Mouse (Mus musculus): ENCODE measurements at regions not wholly inside any gene's neighbourhood (a gene's known extent, or its start where the extent isn't known, plus 50 kb on each side); places are given as distances from the start of the nearest gene placed in this dataset.

DNA sequence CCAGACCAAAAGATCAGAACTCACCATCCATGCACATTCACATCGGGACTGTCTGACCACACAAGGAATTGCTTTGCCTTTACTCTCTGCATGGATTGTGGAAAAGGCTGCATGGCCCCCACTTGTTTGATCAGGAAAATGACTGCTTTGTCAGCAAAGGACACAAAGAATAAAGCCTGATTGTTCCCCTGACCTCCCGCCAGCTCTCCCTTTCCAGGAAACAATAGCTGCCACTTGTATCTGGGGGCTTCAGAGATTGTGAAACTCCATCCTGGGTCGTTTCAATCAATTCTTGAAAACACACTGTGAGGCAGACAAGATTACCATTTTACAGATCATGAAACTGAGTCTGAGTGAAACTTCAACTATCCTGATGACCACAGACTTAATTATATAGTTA lies 70.7 kb downstream of the Zic3 start:
- Histone ChIP-seq H3K9ac (replicated peaks) (no peak overlapping the region), H3K27ac (ENCODE audit: low read depth) (no peak overlapping the region), H3K4me3 (ENCODE audit: low read depth, low read length) (no peak overlapping the region), H3K27me3 (ENCODE audit: insufficient read depth, low read length) (no peaks in the 10 kb centered on the region), H3K4me1 (ENCODE audit: insufficient read depth) (no peaks in the 10 kb centered on the region), H3K4me2 (ENCODE audit: low read depth, low read length) (no peak overlapping the region), H3K36me3 (replicated peaks; ENCODE audit: insufficient read depth, low read length) (no peaks in the 10 kb centered on the region), H3K9me3 (ENCODE audit: low read length) (no peaks in the 10 kb centered on the region)
- WGBS (ENCODE audit: insufficient replicate concordance) = 45% methylated on average over 3 of the region's 3 CpGs
- DNase-seq (no peak), ATAC-seq (no peak)
- no peak for TF ChIP-seq CTCF (IDR thresholded peaks at IDR 0.05; ENCODE audit: low read depth)

DNA sequence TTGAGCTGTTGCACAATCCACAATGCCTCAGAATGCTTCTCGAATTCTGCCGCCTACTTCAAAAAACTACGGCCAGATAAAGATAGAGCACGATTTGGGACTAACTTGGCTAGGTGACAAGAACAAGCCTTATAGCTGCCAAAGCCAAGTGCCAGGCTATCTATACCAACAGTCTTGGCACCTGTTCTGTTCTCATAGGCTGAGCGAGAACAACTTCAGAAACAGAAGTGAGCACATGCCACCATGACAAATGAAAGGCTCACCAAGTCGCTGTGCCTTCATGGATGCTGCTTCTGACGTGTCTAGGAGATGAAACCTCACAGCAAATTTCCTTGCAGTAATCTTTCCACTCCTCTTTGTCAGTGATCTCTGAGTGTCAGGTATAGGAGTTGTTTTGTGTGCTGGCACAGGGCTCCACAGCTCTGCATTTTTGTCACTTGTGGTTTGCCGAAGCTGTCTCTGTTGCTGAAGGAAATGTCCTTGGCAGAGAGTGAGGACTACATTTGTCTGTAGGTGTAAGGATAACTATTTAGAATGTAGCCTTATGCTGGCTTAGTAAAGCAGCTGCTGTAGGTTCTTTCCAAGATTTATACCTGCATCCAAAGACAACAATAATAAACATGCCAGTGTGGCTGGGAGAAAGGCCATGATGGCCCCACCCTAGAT lies 95.4 kb downstream of the Zic3 start:
- Histone ChIP-seq H3K9me3 (ENCODE audit: low read length) (no peaks in the 10 kb centered on the region), H3K27me3 (ENCODE audit: insufficient read depth, low read length) (no peaks in the 10 kb centered on the region), H3K9ac (replicated peaks) (no peak overlapping the region), H3K27ac (ENCODE audit: low read depth) (no peak overlapping the region), H3K4me3 (ENCODE audit: low read depth, low read length) (no peak overlapping the region), H3K4me2 (ENCODE audit: low read depth, low read length) (no peak overlapping the region), H3K4me1 (ENCODE audit: insufficient read depth) (no peaks in the 10 kb centered on the region), H3K36me3 (replicated peaks; ENCODE audit: insufficient read depth, low read length) (no peaks in the 10 kb centered on the region)
- 86% methylated on average over 8 of the region's 8 CpGs for WGBS (ENCODE audit: insufficient replicate concordance)
- TF ChIP-seq CTCF (IDR thresholded peaks at IDR 0.05; ENCODE audit: low read depth) (no peak), EP300 (IDR thresholded peaks at IDR 0.05; ENCODE audit: low read depth) (no peak)
- DNase-seq (no peak), ATAC-seq (no peak)

DNA sequence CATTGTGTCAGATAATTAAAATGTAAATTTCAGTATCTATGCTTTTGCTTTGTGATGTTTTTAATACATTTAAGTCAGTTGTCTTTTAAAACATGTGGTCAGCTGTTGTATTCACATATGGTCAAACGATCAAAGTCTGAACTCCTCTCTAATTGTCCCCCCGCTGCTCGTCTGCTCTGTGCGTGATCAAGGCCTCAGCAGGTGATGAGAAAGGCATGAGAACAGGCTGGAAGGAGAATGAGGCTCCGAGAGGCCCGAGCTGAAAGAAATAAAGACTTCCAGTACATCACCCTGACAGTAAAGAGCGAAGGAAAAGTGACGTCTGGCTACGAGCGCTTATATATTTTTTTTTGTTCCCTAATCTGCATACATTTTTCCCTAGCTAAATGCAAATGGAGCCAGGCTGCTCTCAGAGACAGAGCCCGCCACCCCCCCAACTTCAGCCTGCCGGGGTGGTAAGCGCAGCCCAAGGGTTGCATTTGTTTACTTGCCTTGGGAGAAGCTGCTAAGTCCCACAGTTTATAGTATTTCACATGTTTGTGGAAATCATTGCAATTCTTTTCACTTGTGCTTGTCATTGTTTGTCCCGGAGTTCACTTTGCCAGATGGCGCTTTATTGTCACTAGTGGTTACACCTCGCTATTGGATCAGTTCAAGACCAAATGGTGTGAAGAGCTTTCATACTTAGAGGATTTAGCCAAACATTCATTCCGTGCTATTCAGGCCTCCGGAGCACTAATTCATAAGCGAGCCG lies 133.0 kb downstream of the Zic3 start:
- no peak overlapping the region for H3K4me3 ChIP-seq (ENCODE audit: low read depth, low read length)
- ATAC-seq = no peak
- H3K4me1 ChIP-seq (ENCODE audit: insufficient read depth) = no peaks in the 10 kb centered on the region
- H3K27ac ChIP-seq (ENCODE audit: low read depth) = no peak overlapping the region
- no peak for DNase-seq
- TF ChIP-seq CTCF (IDR thresholded peaks at IDR 0.05; ENCODE audit: low read depth) = no peak
- TF ChIP-seq EP300 (IDR thresholded peaks at IDR 0.05; ENCODE audit: low read depth) = no peak
- WGBS (ENCODE audit: insufficient replicate concordance) = 26% methylated on average over 20 of the region's 20 CpGs
- peak overlapping the region; percentile 27 for H3K4me2 ChIP-seq (ENCODE audit: low read depth, low read length)
- no peaks in the 10 kb centered on the region for H3K36me3 ChIP-seq (replicated peaks; ENCODE audit: insufficient read depth, low read length)
- H3K9ac ChIP-seq (replicated peaks) = no peak overlapping the region
- H3K9me3 ChIP-seq (ENCODE audit: low read length) = no peaks in the 10 kb centered on the region
- no peaks in the 10 kb centered on the region for H3K27me3 ChIP-seq (ENCODE audit: insufficient read depth, low read length)

DNA sequence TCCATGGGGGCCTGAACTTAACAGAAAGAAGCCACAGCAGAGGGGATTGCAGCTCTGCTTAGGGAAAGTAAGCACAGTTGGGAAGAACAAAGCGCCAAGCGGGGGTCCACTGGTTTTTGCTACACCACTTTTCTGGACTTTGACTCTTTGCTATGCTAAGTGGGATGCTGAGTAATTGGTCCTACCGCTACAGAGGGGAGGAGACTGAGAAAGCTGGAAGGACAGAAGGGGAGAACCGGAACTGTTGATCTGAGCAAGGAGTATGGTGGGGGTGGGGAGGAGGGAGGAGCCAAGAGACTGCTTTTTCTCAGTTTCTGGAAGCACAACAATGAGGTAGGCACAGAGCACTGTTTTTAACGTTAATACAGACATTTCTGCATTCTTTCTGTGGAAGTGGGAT lies 134.9 kb downstream of the Zic3 start:
- H3K9ac ChIP-seq (replicated peaks) = no peak overlapping the region
- H3K9me3 ChIP-seq (ENCODE audit: low read length) = no peaks in the 10 kb centered on the region
- no peaks in the 10 kb centered on the region for H3K36me3 ChIP-seq (replicated peaks; ENCODE audit: insufficient read depth, low read length)
- no peak overlapping the region for H3K4me3 ChIP-seq (ENCODE audit: low read depth, low read length)
- no peak overlapping the region for H3K27ac ChIP-seq (ENCODE audit: low read depth)
- H3K4me1 ChIP-seq (ENCODE audit: insufficient read depth) = no peaks in the 10 kb centered on the region
- H3K4me2 ChIP-seq (ENCODE audit: low read depth, low read length) = no peak overlapping the region
- DNase-seq = no peak
- TF ChIP-seq CTCF (IDR thresholded peaks at IDR 0.05; ENCODE audit: low read depth) (no peak), EP300 (IDR thresholded peaks at IDR 0.05; ENCODE audit: low read depth) (no peak)
- H3K27me3 ChIP-seq (ENCODE audit: insufficient read depth, low read length) = no peaks in the 10 kb centered on the region
- WGBS (ENCODE audit: insufficient replicate concordance) = 36% methylated on average over 5 of the region's 5 CpGs
- no peak for ATAC-seq

DNA sequence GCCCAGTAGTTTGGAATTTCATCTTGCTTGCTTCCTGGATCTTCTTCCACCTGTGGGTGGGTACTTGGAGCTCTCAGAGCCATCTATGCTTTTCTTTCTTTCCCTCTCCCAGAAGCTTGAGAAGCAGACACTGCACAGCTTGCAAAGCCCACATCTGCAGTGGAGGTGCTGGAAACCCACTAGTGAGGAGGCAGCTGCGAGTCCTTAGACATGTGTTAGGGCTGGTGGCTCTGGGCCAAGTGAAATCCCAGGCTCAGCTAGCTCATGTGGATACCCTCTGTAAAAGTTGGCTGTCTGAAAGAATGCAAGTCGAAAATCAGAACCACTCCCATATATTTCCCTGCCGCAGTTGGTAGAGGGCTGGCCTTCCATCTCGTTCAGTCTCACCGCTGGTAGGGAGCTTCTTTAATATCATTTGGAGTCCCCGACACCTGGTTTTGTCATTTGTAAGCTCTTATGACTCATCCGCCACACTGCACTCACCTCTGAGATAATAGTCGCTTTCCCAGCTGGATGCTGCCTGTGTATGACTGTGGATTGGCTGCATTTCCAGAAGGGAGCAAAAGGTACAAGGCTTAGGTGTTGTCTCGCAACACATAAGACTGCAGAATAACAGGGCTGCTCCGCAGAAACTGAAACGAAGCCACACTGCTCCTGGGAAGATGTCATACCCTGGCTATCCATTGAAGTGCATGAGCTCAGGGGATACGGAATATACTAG lies 143.8 kb downstream of the Zic3 start:
- H3K4me3 ChIP-seq (ENCODE audit: low read depth, low read length) = no peak overlapping the region
- no peak overlapping the region for H3K9ac ChIP-seq (replicated peaks)
- H3K27me3 ChIP-seq (ENCODE audit: insufficient read depth, low read length) = no peaks in the 10 kb centered on the region
- H3K4me1 ChIP-seq (ENCODE audit: insufficient read depth) = no peaks in the 10 kb centered on the region
- DNase-seq (no peak), ATAC-seq (no peak)
- WGBS (ENCODE audit: insufficient replicate concordance) = 84% methylated on average over 12 of the region's 12 CpGs
- no peak overlapping the region for H3K4me2 ChIP-seq (ENCODE audit: low read depth, low read length)
- no peaks in the 10 kb centered on the region for H3K36me3 ChIP-seq (replicated peaks; ENCODE audit: insufficient read depth, low read length)
- no peaks in the 10 kb centered on the region for H3K9me3 ChIP-seq (ENCODE audit: low read length)
- TF ChIP-seq CTCF (IDR thresholded peaks at IDR 0.05; ENCODE audit: low read depth) = no peak
- TF ChIP-seq EP300 (IDR thresholded peaks at IDR 0.05; ENCODE audit: low read depth) = no peak
- H3K27ac ChIP-seq (ENCODE audit: low read depth) = no peak overlapping the region

DNA sequence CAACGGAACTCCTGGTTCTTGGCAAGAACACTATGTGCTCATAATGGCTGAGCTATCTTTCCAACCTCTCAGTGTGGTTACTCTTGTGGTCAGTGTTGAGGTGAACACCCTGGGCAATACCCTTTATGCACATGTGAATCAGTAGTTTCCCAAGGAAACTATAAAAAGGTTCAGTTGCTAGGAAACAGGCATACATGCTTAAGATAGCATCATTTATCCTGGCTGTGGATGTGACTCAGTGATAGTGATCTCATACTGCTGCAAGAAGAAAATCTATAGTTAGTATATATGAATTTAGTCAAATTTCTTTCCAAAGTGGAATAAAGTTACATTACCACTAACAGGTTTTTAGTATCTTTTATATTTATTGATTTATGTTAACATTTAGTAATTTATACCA lies 151.8 kb downstream of the Zic3 start:
- 60% methylated on average over 1 of the region's 1 CpGs for WGBS (ENCODE audit: insufficient replicate concordance)
- Histone ChIP-seq H3K9ac (replicated peaks) (no peak overlapping the region), H3K36me3 (replicated peaks; ENCODE audit: insufficient read depth, low read length) (no peaks in the 10 kb centered on the region), H3K4me1 (ENCODE audit: insufficient read depth) (no peaks in the 10 kb centered on the region), H3K4me2 (ENCODE audit: low read depth, low read length) (no peak overlapping the region), H3K27ac (ENCODE audit: low read depth) (no peak overlapping the region), H3K9me3 (ENCODE audit: low read length) (no peaks in the 10 kb centered on the region), H3K4me3 (ENCODE audit: low read depth, low read length) (no peak overlapping the region), H3K27me3 (ENCODE audit: insufficient read depth, low read length) (no peaks in the 10 kb centered on the region)
- no peak for ATAC-seq
- TF ChIP-seq CTCF (IDR thresholded peaks at IDR 0.05; ENCODE audit: low read depth) (no peak), EP300 (IDR thresholded peaks at IDR 0.05; ENCODE audit: low read depth) (no peak)
- no peak for DNase-seq
